Mouse (Mus musculus) layer of hippocampus, adult 9-10 months (tissue): ENCODE measurements around the gene Kifap3.

Source experiments
- DNase-seq: peaks from one replicate; pipeline ENCODE4 v3.0.0; 2022; ENCODE audit warnings: low spot score

The Kifap3 gene

GRCm38 (mm10) chr1:163893774-163894527 is 114.6 kb downstream of the Kifap3 start:
- DNase-seq, result no peak

- no peak for DNase-seq
Measured at GRCm38 (mm10) chr1:163898291-163898764, 118.9 kb downstream of the Kifap3 start.

- no peak for DNase-seq
Measured at GRCm38 (mm10) chr1:163899575-163899974, 120.2 kb downstream of the Kifap3 start.

- no peak for DNase-seq
Measured at GRCm38 (mm10) chr1:163900168-163900567, 120.8 kb downstream of the Kifap3 start.

- DNase-seq, result no peak
Measured at GRCm38 (mm10) chr1:163903411-163903810, 124.0 kb downstream of the Kifap3 start.

GRCm38 (mm10) chr1:163907007-163907811 is 127.8 kb downstream of the Kifap3 start:
- no peak for DNase-seq

GRCm38 (mm10) chr1:163908389-163908788 is 129.0 kb downstream of the Kifap3 start:
- no peak for DNase-seq

- DNase-seq, result no peak
Measured at GRCm38 (mm10) chr1:163910343-163910742, 131.0 kb downstream of the Kifap3 start.

GRCm38 (mm10) chr1:163910785-163911184 is 131.4 kb downstream of the Kifap3 start:
- no peak for DNase-seq

GRCm38 (mm10) chr1:163911981-163912380 is 132.6 kb downstream of the Kifap3 start:
- no peak for DNase-seq

GRCm38 (mm10) chr1:163917349-163918160 is 138.2 kb downstream of the Kifap3 start:
- DNase-seq, result no peak

GRCm38 (mm10) chr1:163924093-163924492 is 144.7 kb downstream of the Kifap3 start:
- DNase-seq, result no peak

- DNase-seq, result no peak
Measured at GRCm38 (mm10) chr1:163928846-163929245, 149.5 kb downstream of the Kifap3 start, which contains the start of gene Scyl3. Gene Scyl3, plus strand, starts transcription at chr1:163929100.

- DNase-seq, result peak; percentile 90
Measured at GRCm38 (mm10) chr1:163929636-163930457, 150.5 kb downstream of the Kifap3 start.

GRCm38 (mm10) chr1:163930458-163930794 is 151.0 kb downstream of the Kifap3 start:
- DNase-seq, result no peak

GRCm38 (mm10) chr1:163931801-163932200 is 152.4 kb downstream of the Kifap3 start:
- DNase-seq, result no peak

GRCm38 (mm10) chr1:163934591-163934990 is 155.2 kb downstream of the Kifap3 start:
- no peak for DNase-seq

- no peak for DNase-seq
Measured at GRCm38 (mm10) chr1:163942056-163942455, 162.7 kb downstream of the Kifap3 start.

- no peak for DNase-seq
Measured at GRCm38 (mm10) chr1:163953396-163953795, 174.0 kb downstream of the Kifap3 start.

- DNase-seq, result no peak
Measured at GRCm38 (mm10) chr1:163958036-163958435, 178.7 kb downstream of the Kifap3 start.

- DNase-seq, result no peak
Measured at GRCm38 (mm10) chr1:163964008-163964689, 184.8 kb downstream of the Kifap3 start.
